Mouse (Mus musculus) spleen, postnatal 10 days (tissue): ENCODE measurements around the gene Erbb3.
A peak's percentile ranks its signal among the peaks of the same experiment; 100 is the strongest.

Experiments used
- DNase-seq, 2 experiments: peaks; one replicate each; pipeline ENCODE4 v3.0.0; 2021 to 2022; ENCODE audit warnings: low spot score in 2 of 2

Gene Erbb3

DNA sequence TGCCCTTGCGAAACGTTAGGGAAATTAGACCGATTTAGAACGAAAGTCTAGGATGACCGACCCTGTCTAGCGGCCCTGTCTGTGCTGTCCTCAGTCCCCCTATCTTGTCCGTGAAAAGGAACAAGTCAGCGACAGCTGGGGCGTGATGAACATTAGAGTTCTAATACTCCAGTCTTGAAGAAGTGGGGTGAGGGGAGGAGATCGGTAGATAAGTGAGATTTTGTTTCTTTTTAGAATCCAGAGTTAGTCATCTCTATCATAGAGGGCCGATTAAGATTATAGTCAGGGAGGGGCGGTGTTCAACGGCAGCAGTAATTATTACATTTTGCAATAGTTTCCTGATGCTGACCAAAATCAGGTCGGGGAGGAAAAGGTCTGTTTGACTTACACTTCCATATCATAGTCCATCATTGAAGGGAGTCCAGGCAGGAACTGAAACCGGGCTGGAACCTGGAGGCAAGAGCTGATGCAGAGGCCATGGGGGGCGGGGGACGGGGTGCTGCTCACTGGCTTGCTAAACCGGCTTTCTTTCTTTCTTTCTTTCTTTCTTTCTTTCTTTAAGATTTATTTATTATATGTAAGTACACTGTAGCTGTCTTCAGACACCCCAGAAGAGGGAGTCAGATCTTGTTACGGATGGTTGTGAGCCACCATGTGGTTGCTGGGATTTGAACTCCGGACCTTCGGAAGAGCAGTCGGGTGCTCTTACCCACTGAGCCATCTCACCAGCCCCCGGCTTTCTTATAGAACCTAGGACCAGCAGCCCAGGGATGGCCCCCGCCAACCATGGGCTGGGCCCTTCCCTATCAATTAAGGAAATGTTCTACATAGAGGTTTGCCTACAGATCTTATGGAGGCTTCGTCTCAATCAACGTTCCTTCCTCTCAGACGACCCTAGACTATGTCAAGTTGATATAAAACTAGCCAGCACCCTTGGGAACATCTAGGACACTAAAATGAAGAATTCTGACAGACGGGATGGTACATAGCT lies 62.8 kb downstream of the Erbb3 start:
- peak in 1 of 2 experiments; percentile 49 for DNase-seq

DNA sequence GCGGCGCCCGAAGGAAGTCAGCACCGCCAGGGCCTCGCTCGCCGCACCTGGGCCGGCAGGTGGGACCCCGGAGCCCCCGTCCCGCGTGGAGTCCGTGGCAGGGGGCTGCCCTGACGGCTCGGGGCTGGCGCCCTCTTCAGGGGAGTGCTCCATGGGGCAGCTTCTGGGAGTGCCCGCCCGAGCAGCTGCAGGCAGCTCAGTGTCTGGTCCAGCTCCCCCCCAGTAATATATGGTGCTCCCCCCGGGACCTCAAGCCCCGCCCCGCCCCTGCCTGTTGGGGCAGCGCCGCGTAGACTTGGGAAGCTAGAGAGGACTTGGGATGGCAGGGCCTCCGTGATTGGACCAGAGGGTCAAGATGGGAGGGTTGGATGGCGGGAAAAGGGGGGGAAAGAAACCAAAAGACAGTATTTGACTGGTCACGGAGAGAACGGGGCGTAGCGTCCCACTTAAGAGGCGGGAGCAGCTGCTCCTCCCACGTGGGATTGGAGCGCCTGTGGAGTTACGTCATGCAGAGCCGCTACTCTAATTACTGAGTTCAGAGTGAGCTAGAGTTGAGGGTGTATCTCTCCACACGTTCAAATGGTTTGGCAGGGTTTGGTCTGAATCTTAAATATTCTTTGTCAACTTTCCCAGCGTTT lies 63.7 kb downstream of the Erbb3 start, which contains the start of gene Esyt1:
TSS of gene Esyt1 (minus strand) at position 201 of the 638 bp plus-strand sequence.
- DNase-seq: peak in 1 of 2 experiments; percentile 92

DNA sequence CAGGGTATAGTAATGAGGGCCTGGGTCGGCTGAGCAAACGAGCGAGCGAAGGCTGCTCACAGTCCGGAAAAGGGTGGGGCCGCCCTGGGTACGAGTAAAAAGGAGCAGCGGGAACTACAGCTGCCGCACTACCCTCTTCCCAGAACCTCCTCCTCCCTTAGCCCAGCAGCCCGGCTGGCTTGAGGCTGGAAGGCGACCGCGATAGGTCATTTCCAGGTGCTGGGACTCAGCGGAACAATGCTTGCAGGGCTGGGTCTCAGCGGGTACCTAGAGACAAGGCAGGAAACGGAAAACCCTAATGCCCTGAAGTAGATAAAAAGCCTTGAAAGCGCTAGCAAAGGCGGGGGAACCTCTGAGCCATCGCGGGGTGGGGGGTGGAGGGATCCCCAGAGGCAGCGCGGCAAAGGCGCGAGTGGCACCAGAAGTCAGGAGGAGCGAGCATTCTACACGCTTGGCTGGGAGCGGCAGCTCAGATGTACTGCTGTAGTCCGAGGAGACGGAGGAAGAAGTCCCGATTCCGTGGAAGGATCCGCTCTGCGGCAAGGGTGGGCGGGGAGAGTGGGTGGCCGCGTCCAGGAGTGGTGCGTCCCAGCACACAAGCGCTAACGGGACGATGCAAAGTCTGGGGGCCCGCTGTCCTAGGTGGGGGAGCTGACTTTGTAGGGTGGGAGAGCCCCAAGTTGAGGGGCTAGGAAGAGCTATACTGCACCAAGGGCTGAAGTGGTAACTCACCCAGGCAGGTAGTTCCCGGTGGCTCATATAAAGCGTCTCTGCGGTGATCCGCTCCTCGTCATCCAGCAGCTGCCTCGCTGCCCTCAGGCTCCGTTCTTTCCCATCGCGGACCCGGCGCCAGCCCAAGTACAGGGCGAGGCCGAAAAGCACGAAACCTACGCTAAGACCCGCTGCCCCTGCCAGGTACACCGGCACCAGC lies 64.5 kb downstream of the Erbb3 start:
- peak; percentile 77 to 84 for DNase-seq

DNA sequence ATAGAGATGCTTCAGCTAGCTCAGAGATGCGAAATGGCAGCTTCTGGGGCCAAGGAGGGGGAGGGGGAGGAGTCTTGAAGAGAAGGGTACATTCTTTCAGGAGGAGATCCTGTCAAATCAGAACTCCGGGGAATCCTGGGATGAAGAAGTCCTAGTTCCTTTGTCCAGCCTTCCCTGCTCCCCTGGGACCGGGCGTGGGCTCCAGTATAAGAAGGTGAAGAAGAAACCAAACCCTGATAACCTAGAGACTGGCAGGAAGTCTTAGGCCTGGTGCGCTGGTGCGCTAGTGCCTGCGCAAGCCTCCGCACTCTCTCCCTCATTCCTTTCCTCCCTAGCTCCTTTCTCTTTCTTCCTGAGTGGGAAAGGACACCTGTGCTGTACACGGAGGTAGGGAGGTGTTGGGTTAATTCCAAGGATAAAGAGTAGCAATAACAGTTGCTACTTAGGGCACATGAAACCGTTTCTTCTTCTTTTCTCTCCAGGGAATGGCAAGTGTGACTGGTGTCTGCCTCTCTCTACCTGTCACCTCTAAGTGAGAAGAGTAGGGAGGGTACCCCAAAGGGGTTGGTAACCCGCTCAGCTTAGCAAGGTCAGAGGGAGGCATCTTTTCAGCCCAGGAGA lies 65.2 kb downstream of the Erbb3 start:
- DNase-seq: peak in 1 of 2 experiments; percentile 41

DNA sequence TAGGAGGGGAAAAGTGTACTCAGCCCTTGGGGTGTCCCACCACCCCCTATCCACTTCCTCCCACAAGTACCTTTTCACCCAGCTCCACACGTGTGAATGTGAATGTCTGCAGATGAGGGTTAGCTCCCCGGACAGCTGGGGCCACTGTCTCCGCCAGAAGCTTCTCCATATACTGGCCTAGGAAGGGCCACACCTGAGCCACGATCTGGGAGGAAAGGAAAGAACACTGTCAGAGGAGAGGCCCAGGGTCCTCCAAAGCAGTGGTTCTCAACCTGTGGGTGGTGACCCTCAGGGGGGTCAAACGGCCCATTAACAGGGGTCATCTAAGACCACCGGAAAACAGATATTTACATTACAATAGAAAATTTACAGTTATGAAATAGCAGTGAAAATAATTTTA lies 67.1 kb downstream of the Erbb3 start:
- no peak for DNase-seq

DNA sequence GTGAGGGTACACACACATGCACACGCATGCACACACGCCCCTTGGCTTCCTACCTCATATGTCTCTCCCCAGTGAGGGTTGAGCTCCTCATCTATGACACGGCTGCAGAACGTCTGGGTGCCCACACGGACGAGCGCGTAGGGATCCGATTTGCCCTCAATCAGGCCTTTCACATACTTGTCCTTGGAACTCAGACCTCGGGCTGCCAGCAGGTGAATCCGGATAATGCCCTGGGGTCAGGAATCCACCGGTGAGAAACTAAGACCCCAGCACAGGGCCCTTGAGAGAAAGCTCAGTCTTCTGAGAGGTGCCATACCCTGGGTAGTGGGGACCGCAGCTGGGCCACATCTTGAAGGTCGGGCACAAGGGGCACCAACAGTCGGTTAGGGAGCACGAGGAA lies 68.9 kb downstream of the Erbb3 start:
- DNase-seq: no peak

DNA sequence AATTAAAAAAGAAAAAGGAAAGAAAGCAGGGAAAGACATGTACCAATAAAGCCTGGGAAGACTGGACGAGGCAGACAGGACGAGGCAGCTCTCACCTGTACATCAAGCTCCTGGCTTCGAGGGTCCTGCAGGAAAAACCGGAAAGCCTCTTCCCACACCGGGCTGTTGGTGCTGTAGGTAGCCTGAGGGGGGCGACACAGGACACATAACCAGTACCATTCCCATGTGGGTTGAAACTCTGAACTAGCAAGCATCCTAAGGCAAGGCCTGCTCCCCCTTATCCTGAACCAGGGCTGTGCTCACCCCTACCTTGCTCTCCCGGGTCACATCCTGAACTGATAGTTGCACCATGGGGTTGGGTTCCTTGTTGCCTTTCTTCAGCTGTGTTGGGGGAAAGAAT lies 70.6 kb downstream of the Erbb3 start:
- DNase-seq: peak in 1 of 2 experiments; percentile 59
